In genomic region chr17:69127981-69128380, GRCm38 (mm10) we compare ENCODE assay signal across 12 mouse cellular contexts.
"Had no signal": no experiment of that assay in that cellular context is flagged by ENCODE, and none has a peak within 500 bp of the region (broad histone marks: within the 10 kb centered on the region; RNA-seq: fewer than 3 reads in every experiment).

No protein-coding gene starts in this region.

- H3K9me3 ChIP-seq: kidney, embryonic 15.5 days; limb, embryonic 15.5 days; liver, embryonic 13.5 days; midbrain, embryonic 13.5 days; stomach, embryonic 15.5 days had no signal

- H3K9ac ChIP-seq: kidney, embryonic 15.5 days; limb, embryonic 15.5 days; liver, embryonic 13.5 days; liver, postnatal 0 days; midbrain, embryonic 13.5 days; stomach, embryonic 15.5 days had no signal

- H3K27ac ChIP-seq: kidney, embryonic 15.5 days; limb, embryonic 15.5 days; liver, embryonic 13.5 days; midbrain, embryonic 13.5 days; stomach, embryonic 15.5 days had no signal

- DNase-seq: kidney, postnatal 14 days; left cerebral cortex, postnatal 4 days; liver, embryonic 13.5 days; liver, postnatal 0 days; lung, postnatal 36 days; right cerebral cortex, postnatal 14 days; thymus, postnatal 36 days had no signal

- H3K36me3 ChIP-seq: kidney, embryonic 15.5 days; limb, embryonic 15.5 days; liver, embryonic 13.5 days; midbrain, embryonic 13.5 days; stomach, embryonic 15.5 days had no signal

- ATAC-seq: liver, postnatal 0 days; lung, postnatal 0 days; midbrain, embryonic 13.5 days had no signal

- H3K27me3 ChIP-seq: kidney, embryonic 15.5 days; limb, embryonic 15.5 days; liver, embryonic 13.5 days; midbrain, embryonic 13.5 days; stomach, embryonic 15.5 days had no signal

- H3K4me2 ChIP-seq: kidney, embryonic 15.5 days; limb, embryonic 15.5 days; liver, embryonic 13.5 days; midbrain, embryonic 13.5 days; stomach, embryonic 15.5 days had no signal

- H3K4me3 ChIP-seq: kidney, embryonic 15.5 days; limb, embryonic 15.5 days; liver, embryonic 13.5 days; midbrain, embryonic 13.5 days; stomach, embryonic 15.5 days had no signal

- H3K4me1 ChIP-seq: kidney, embryonic 15.5 days; liver, embryonic 13.5 days; stomach, embryonic 15.5 days had no signal
